Mouse (Mus musculus) layer of hippocampus, adult 9-10 months (tissue): Measurements from ENCODE around the gene Cct2.

Experiments used
- DNase-seq: peaks from one replicate; pipeline ENCODE4 v3.0.0; 2022; ENCODE audit warnings: low spot score

Gene Cct2

DNA sequence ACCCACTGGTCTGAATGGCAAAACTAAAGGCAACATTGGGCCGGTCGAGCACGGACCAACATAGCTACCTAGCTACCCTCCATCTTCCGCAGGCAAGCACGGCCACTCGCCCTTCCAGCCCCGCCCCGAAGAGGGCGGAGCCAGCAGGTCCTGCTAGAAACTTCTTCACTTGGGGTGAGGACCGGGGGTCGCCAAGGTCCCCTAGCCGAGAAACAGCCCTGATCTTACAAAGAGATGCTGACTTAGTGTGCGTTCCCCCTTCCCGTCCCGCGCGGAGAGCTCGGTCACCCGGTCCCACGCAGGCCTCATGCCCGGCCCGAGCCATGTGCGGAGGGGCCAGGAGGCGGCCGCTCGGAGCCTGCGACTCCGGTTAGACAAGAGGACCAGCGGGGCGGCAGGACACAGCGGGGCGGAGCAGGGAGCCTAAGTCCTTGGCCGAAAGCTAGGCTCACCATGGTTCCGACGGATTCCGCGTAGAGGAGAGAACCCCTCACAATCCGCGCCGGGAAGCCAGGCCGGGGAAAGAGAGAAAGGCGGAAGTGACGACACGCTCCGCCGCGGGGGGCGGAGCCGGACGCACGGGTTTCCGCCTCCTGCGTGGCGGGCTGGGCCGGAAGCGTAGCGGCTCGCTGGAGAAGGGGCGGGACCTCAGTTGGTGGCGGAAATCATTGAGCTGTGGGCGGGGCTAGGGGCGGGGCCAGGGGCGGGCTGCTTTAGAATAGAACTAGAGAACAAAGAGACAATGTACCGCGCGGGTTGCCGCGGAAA lies at the start of gene Cct2:
Cct2 (minus strand) TSS at position 561 of the 768 bp plus-strand sequence.
- peak; percentile 58 for DNase-seq

DNA sequence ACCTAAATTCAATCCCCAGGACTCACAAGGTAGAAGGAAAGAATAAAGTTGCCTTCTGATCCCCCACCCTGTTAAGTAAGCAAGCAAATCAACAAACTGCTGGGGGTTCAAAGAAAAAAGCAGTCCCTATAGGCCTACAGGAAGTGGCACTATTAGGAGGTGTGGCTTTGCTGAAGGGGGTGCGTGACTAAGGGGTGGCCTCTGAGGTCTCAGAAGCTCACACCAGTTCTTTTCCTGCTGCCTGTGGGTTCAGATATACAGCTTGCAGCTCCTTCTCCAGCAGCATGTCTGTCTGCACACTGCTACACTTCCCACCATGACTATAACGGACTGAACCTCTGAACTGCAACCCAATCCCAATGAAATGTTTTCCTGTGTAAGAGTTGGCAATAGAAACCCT lies 48.9 kb upstream of the Cct2 start:
- DNase-seq, result no peak

DNA sequence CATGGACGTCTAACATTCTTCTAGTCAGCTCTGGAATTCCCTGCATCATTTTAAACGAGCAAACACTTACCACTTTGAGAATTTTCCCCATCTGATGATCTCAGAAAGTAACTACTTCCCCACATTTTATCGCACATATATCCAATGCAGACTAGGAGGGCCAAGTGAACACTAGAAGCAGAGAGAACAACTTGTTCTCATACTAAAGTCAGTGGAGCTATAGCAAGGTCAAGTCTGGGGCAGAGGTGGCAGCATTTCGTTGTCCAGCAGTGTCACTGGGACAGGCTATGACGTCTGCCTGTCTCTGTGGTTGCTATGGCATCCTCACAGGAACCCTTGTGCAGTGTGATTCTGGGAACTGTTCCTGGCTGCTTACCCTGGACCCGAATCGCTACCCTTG lies 47.8 kb upstream of the Cct2 start:
- no peak for DNase-seq

DNA sequence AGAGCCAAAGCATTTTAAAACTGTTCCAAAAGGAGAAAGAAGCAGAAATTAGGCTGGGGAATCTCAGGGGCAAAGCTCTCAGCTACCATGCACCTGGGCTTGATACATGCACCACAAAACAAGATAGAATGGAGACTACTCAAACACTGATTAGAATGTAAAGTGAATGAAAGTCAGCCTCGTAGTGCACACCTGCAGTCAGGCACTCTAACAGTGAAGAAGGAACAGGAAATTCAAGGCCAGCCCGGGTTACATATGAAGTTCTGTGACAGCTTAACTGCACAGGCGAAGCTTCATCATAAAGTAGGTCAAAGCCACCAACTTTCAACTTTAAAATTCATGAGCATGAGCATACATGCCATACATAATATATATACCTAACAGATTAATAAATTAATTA lies 46.7 kb upstream of the Cct2 start:
- DNase-seq, result no peak

DNA sequence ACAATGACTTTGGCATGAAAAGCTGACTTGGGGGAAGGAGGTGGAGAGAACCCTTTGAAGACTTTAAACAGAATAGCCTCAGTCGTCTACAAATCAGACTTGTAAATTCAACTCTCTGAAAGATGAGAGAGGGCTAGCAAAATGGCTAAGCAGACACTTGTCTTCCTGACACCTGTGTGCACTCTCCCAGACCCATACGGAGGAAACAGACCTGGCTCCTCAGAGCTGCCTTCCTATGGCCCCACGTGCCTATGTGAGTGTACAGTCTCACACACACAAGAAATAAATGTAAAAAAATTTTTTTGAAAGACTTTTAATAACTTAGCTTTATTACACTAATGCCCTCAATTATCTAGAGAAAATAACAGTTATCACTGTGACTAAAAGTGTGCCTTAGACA lies 43.1 kb upstream of the Cct2 start:
- DNase-seq, result no peak

DNA sequence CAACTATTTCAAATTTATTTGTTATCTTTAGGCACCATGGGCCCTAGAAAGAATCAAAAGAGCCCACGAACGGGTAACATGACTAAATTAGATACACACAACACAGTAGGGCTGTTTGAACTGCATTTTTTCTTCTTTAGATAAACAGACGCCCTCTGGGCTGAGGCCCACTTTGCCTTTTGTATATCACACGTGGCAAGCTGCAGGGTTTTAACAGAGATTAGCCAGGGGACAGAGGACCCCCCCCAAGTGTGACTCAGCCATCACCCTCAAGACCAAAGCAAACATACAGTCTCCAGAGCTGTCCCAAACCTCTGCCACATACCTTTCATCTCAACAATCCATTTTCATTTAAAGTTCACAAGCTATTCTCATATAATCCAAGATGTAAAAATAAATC lies 42.6 kb upstream of the Cct2 start:
- DNase-seq, result no peak

DNA sequence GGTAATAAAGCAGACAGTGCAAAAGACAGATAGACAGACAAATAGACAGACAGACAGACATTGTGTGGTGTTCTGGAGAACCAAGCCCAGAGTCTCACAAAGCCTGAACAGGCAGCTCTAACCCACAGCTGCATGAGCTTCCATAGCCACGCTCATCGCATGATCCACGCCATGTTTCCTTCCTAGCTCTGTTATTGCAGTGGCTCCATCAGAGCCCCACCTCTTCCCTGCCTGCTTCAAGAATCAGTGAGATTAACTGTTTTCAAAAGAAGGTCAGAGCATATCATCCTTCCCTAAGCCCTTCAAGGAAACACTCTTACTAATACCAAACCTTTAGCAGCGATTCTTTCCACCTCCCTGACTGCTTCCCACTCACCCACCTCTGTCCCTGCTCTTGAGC lies 41.4 kb upstream of the Cct2 start:
- DNase-seq, result no peak

DNA sequence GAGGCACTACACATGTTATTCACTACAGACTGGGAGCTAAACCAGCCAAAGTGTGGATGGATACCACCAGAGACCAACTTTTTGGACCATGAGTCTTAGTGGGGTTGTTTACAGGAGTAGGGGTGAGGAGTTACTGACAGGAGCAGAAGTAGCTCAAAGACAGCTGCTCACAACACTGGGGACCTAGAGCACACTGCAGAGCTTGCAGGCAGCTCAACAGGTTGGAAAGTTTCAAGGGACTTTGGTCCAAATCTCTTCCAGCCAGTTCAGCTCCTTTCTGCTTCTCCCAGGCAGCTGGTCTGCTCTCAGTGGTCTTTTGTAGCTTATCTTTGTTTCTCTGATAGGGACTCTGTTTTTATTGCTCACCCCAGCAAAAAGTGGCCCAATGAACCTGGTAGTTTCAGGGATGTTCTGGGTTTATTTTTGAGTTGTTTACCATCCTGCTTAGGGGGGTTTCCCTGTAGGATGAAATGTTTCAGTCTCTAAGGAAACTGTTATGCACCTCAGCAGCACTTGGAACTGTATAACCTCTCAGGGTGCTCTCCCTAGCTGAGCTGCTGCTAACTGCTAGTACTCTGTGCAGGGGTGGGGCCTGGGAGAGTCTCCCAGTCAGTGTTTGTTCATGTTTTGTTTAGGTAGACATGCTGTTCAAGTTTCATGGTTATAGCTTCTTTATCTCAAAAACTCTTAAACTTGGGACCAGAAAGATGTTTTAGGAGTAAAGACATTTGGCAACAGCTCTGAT lies 40.4 kb upstream of the Cct2 start:
- DNase-seq, result no peak

DNA sequence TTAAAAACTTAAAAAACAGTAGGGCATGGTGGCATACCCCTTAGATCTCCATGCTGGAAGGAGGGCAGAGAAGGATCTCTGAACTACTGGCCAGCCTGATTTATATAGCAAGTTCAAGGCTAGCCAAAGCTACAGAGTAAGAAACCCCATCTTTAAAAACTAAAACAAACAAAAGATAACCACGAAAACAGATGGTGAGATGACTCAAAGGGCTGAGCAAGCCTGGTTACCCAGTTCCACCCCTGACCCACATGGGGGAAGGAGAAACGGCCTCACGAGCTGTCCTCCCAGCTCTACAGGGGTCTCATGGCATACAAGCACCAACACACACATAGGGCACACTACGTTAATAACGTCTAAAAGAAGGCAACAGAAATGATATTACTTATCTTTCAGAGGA lies 36.6 kb upstream of the Cct2 start:
- no peak for DNase-seq

DNA sequence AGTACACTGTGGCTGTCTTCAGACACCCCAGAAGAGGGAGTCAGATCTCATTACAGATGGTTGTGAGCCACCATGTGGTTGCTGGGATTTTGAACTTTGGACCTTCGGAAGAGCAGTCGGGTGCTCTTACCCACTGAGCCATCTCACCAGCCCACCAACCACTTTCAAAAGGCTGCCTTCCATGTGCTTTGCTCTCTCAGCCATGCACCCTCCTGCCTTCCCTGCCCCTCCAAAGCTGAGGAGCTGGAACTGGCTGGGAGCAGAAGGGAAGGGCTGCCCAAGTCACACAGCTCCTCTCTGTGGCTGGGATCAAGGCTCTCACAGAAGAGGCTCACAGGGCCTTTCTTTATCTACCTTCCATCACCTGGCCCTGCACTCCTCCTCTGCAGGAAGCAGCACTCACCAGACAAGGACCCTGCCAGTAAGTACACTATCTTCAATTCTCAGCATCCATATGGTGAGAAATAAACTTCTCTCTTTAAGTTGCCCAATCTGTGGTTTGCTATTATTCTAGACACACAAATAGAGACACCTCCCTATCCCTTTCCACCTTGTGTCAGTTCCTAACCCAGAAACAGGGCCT lies 33.6 kb upstream of the Cct2 start:
- no peak for DNase-seq

DNA sequence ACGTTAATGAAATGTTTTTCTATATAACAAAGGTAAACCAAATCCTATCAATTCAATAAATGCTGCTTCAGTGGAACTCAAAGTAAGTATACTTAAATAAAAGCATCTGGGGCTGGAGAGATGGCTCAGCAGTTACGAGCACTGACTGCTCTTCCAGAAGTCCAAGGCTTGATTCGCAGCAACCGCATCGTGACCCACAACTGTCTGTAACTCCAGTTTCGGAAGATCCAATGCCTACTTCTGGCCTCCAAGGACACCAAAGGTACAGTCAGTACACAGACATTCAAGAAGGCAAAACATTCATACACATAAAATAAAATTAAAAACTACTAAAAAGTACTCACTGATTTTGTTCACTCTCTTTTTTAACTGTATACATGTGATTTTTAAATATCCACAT lies 32.5 kb upstream of the Cct2 start:
- no peak for DNase-seq

DNA sequence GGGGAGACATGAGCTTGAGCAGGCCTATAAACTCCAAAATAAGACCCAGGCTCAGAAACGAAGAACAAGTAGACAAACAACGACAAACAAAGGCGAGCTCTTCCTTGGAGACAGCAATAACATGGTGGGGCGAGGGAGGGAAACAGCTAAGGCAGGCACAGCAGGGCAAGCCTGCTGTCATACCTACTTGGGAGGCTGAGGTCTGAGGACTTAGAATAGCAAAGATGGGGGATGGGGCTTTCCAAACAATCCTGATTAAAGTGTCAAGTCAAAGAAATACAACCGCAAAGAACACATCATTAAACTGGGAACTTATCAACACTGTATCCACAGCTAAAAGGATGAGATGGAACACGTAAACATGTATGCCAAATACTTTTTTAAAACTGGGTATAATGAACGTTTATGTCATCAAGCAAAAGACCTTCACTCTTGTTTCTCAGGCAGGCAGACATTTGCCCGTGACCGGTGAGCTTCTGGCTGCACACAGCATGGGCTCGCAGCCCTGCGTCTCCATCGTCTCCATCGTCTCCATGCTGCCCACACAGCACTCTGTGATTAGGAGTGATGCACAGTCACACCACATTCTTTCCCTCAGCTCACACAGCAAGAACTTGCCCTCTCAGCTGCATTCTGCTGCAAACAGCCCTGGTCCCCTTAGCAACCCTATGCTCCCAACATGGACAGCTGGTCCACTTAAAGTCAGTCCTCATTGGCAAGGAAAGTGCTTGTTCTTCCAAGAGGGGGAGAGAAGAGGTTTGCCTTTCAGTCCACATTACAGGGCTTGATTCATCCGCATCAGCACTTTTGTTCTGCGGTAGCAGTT lies 31.1 kb upstream of the Cct2 start:
- no peak for DNase-seq

DNA sequence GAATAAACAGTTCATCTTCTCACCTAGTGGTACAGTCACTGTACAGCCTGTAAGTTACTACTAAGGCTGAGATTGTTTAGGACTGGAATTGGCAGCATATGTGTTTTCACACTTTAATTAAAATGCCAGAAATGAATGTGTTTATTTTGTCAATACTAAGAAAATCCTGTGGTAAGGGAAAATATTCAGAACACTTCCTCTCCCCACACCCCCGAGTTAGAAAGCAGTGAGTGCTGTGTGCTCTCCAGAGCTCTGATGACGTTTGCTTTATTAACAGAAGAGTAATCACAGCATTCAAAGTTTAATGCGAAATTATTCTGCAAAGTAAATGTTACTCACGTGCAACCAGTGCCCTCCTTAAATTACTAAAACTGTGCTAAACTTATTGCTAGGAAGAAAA lies 26.0 kb upstream of the Cct2 start:
- DNase-seq, result no peak

DNA sequence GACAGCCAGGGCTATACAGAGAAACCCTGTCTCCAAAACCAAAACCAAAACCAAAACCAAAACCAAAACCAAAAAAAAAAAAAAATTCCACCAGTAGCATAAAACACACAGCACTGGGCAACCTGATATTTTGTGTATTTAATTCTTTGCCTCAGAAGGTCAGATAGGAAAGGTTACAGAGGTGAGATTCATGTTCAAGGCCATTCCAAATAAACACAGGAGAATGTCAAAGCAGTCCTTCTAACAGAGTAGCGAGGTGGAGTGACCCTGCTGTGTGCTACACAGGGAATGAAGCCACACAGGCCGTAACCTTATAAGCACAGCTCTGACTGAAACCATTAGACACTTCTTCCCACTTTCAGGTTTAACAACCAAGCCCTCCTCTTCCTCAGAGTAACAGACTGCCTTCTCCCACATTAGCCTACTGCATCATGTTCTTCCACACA lies 18.3 kb upstream of the Cct2 start:
- no peak for DNase-seq

DNA sequence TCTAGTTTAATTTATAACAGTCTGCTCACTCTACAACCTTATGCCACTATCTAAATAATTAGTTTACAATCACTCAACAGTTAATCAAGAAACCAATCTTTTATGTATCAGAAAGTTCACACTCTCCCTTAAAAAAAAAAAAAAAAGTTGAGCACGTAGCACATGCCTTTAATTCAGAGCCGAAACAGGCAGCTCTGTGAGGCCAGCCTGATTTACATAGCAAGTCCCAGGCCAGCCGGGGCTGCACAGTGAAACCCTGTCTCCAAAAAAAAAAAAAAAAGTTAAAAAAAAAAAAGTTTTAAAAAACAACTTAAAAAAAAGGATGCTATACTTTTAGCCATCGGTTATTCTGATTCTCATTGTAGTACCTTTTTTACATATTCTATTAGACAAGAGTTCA lies 17.7 kb upstream of the Cct2 start:
- no peak for DNase-seq

DNA sequence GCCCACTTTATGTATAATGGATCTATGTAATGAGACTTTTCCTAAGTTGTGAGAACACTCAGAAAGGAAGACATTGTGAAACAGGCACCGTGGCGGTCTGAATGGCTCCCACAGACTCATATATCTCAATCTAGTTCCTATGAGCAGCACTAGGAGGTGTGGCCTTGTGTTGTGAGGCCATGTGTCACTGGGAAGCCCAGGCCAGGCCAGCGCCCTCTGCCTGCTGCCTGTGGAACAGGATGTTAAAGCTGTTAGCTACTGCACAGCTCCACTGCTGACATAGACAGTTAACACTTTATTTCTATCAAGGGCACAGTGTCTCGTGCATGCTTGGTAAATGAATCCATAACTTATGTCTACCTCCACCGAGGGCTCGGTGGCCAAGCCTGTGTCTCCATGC lies 14.7 kb upstream of the Cct2 start:
- no peak for DNase-seq

DNA sequence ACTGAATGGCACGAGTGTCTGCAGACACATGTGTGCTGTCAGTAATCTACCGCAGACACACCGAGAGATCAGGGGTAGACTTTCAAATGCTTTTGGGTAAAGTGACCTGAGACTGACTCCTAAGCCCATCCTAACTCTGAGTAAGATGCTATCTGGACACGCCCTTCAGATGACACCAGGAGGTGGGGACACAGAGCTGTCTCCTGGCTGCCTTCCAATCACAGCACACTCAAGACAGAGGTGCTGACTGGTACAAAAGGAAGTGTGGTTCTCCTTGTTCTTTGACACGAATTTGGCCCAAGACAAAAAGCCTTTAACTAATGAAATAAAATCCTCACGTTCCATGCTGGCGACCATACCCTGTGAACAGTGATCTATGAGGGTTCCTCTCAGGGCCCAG lies 9.6 kb upstream of the Cct2 start:
- DNase-seq, result no peak

DNA sequence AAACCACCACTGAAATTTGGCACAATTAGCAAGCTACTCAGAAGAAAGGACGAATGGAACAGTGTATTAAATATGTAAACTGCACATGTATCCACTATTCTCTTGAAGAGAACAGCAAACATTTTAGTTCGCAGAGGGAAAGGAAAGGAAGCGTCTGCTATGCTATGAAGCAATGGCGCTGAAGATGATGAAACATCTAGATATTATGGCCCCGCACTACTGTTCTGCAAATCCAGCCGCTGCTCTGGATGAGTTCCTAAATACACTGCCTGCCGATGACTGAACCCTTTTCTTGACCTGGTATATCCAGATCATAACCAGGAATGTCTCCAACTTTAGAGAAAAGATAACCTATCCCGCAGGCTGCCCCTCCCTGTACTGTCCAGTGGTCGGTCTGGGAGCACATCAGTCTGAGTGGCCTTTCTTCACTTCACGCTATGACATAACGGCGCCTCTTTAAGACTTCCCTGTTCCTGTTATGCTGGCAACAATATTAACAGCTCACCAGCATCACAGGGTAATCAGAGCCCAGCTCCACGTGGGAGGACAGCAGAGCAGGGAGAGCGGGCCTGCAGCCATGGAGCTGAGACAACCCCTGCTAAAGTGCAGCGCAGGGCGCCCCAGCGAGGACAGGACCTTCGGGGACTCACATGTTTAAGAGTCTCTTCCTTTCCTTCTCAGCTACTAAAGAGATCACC lies 8.7 kb upstream of the Cct2 start:
- no peak for DNase-seq

DNA sequence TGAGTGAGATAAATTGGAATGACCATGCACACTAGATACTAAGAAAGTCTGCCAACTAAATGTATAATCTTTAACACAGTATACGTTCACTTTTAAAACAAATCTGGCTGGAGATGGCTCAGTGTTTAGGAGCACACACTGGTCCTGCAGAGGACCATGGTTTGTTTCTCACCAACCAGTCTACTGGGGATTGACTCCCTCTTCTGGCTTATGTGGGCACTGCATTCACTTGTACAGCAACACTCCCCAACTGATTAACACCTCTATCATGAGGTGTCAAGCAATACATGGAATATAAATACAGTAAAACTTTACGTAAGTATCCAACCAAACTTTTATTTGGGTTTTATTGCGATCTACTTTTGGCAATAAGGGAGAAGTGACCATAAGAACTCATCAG lies 5.5 kb upstream of the Cct2 start:
- no peak for DNase-seq

DNA sequence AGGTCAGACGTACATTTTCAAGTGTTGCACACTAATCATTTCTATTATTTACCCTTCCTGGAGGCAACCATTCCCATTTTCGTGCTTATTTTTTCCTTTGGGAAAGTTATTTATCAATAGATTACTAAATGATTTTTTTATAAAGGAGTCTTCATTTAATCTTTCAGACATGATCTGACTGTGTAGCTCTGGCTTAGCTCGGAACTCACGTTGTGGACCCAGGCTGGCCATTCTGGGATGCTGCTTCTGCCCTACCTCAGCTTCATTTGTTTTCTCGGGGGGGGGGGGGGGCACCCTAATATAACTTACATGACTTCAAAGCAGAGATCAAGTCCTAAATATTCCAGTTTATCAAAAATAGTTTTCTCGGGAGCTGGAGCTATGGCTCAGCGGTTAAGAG lies 462 bp upstream of the Cct2 start:
- no peak for DNase-seq

DNA sequence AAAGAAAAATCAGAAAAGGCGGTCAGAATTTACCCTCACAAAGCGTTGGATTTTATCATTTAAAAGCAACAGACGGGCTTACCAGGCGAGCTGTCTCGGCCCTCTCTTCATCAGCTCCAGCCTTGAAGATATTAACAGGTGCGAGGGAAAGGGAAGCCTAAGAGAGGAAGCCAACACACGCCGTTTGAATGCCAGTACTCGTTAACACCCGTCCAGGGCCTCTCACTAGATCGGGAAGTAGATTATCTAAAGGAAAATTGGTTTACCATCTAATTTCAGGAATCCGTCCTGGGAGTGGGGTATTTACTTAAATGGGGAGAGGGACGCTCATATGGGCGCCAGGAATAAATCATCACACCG lies 740 bp downstream of the Cct2 start:
- DNase-seq, result no peak

DNA sequence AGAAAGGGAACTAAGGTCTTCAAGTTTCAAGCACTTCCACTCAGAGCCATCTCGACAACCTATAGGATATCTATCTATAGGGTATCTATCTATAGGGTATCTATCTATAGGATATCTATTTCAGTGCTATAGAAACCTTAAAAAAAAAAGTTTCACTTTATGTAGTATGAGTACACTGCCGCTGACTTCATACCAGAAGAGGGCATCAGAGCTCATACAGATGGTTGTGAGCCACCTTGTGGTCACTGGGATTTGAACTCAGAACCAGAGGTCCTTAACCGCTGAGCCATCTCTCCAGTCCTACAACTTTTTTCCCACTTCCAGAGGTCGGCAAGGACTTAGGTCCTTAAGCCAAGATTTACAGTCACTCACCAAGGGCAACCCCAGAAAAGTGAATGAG lies 7.9 kb downstream of the Cct2 start:
- no peak for DNase-seq
